Mouse (Mus musculus) testis, adult 10 weeks (tissue): ENCODE results near the gene Olfr789. TPM values are rescaled to one million over a fixed set of nuclear protein-coding genes. Genes with fewer than 3 reads are reported as not detected.

Experiments
- polyA plus RNA-seq: library from polyadenylated mRNA; stranded (reverse); fragments of 350-450 nt; fragmentation: Illumina TruSeq; extraction: RNeasy Lipid Tissue Mini Kit (QIAGEN cat#74804); gene quantifications from one replicate; pipeline ENCODE4 v1.2.3, GENCODE M21; 2014; ENCODE audit warnings: low read depth, low replicate concordance

Olfr789 gene
- 0.25 TPM for polyA plus RNA-seq

GRCm38 (mm10) chr10:129484452-129484851 is at the start of gene Olfr789:
Olfr789 (plus strand) TSS chr10:129484752.

GRCm38 (mm10) chr10:129461562-129461961 is 23.0 kb upstream of the Olfr789 start, which contains the start of gene Olfr787:
Olfr787 (plus strand) TSS chr10:129461862.

GRCm38 (mm10) chr10:129470698-129471097 is 13.9 kb upstream of the Olfr789 start, which contains the start of gene Olfr788:
Olfr788 (plus strand) TSS chr10:129470998.

GRCm38 (mm10) chr10:129498192-129498591 is 13.6 kb downstream of the Olfr789 start, which contains the start of gene Olfr790:
Olfr790 (plus strand) TSS chr10:129498492.

GRCm38 (mm10) chr10:129521492-129521891 is 36.9 kb downstream of the Olfr789 start, which contains the start of gene Olfr791:
Olfr791 (plus strand) TSS chr10:129521792.

GRCm38 (mm10) chr10:129538862-129539261 is 54.3 kb downstream of the Olfr789 start, which contains the start of gene Olfr792:
Olfr792 (plus strand) TSS chr10:129539162.

Other genes starting within 250 kb of the Olfr789 start
- gene Olfr774, start 248.5 kb upstream of the Olfr789 start, polyA plus RNA-seq: not detected
- gene Olfr775, start 236.3 kb upstream of the Olfr789 start, polyA plus RNA-seq: 0.06 TPM
- not detected for gene Olfr776, start 225.6 kb upstream of the Olfr789 start, polyA plus RNA-seq
- not detected for gene Olfr777, start 213.3 kb upstream of the Olfr789 start, polyA plus RNA-seq
- gene Olfr780, start 166.6 kb upstream of the Olfr789 start, polyA plus RNA-seq: not detected
- gene Olfr781, start 155.9 kb upstream of the Olfr789 start, polyA plus RNA-seq: not detected
- not detected for gene Olfr782, start 135.9 kb upstream of the Olfr789 start, polyA plus RNA-seq
- not detected for gene Olfr784, start 100.7 kb upstream of the Olfr789 start, polyA plus RNA-seq
- gene Olfr785, start 79.3 kb upstream of the Olfr789 start, polyA plus RNA-seq: not detected
- gene Olfr786, start 57.4 kb upstream of the Olfr789 start, polyA plus RNA-seq: not detected
- 2.5 TPM for gene Olfr787, start 22.9 kb upstream of the Olfr789 start, polyA plus RNA-seq
- 2.0 TPM for gene Olfr788, start 13.8 kb upstream of the Olfr789 start, polyA plus RNA-seq
- gene Olfr790, start 13.7 kb downstream of the Olfr789 start, polyA plus RNA-seq: 0.53 TPM
- gene Olfr791, start 37.0 kb downstream of the Olfr789 start, polyA plus RNA-seq: not detected
- 0.13 TPM for gene Olfr792, start 54.4 kb downstream of the Olfr789 start, polyA plus RNA-seq
- gene Olfr794, start 82.9 kb downstream of the Olfr789 start, polyA plus RNA-seq: 0.08 TPM
- gene Olfr796, start 127.8 kb downstream of the Olfr789 start, polyA plus RNA-seq: not detected
- not detected for gene Olfr798, start 143.2 kb downstream of the Olfr789 start, polyA plus RNA-seq
- gene Olfr799, start 152.7 kb downstream of the Olfr789 start, polyA plus RNA-seq: not detected
- gene Olfr800, start 172.9 kb downstream of the Olfr789 start, polyA plus RNA-seq: not detected
- not detected for gene Olfr801, start 189.1 kb downstream of the Olfr789 start, polyA plus RNA-seq
- gene Olfr802, start 203.4 kb downstream of the Olfr789 start, polyA plus RNA-seq: not detected
- gene Olfr803, start 209.5 kb downstream of the Olfr789 start, polyA plus RNA-seq: not detected
- gene Olfr804, start 218.5 kb downstream of the Olfr789 start, polyA plus RNA-seq: not detected
- not detected for gene Olfr805, start 244.6 kb downstream of the Olfr789 start, polyA plus RNA-seq